Mouse (Mus musculus): Measurements from ENCODE around the gene Ncapd3. TPM values are rescaled to one million over a fixed set of nuclear protein-coding genes. Genes with fewer than 3 reads are reported as not detected.

Ncapd3 gene
- total RNA-seq, 4 experiments from 2014 or later = 9.1 to 10.6 (median 10.3) TPM

- no peak for DNase-seq (ENCODE audit: low spot score)
These were observed 93.0 kb downstream of the Ncapd3 start for GRCm38 (mm10) chr9:27122963-27123362.

- no peak for DNase-seq (ENCODE audit: low spot score)
These were observed 94.0 kb downstream of the Ncapd3 start for GRCm38 (mm10) chr9:27123947-27124346.

- DNase-seq (ENCODE audit: low spot score) = no peak
These were observed 95.5 kb downstream of the Ncapd3 start for GRCm38 (mm10) chr9:27125450-27125849.

GRCm38 (mm10) chr9:27126543-27126942 is 96.6 kb downstream of the Ncapd3 start:
- no peak for DNase-seq (ENCODE audit: low spot score)

GRCm38 (mm10) chr9:27128629-27129028 is 98.7 kb downstream of the Ncapd3 start:
- no peak for DNase-seq (ENCODE audit: low spot score)

- DNase-seq (ENCODE audit: low spot score) = no peak
These were observed 104.4 kb downstream of the Ncapd3 start for GRCm38 (mm10) chr9:27134410-27134809.

- no peak for DNase-seq (ENCODE audit: low spot score)
These were observed 105.4 kb downstream of the Ncapd3 start for GRCm38 (mm10) chr9:27135372-27135771.

- DNase-seq (ENCODE audit: low spot score) = no peak
These were observed 106.7 kb downstream of the Ncapd3 start for GRCm38 (mm10) chr9:27136651-27137050.

GRCm38 (mm10) chr9:27140432-27141065 is 110.6 kb downstream of the Ncapd3 start:
- no peak for DNase-seq (ENCODE audit: low spot score)

GRCm38 (mm10) chr9:27144271-27144840 is 114.4 kb downstream of the Ncapd3 start:
- DNase-seq (ENCODE audit: low spot score) = no peak

Other genes starting within 250 kb of the Ncapd3 start
- 1 to 10 TPM in 1 of 4 experiments, under 1 TPM in 3; 0.19 to 1.2 (median 0.36) TPM for gene Glb1l2, start 223.7 kb upstream of the Ncapd3 start, total RNA-seq (2022)
- not detected for gene Glb1l3, start 169.3 kb upstream of the Ncapd3 start, total RNA-seq (2022)
- not detected for gene Gm1110, start 107.1 kb upstream of the Ncapd3 start, total RNA-seq (2022)
- gene Acad8, start 30.6 kb upstream of the Ncapd3 start, total RNA-seq (2022) = 10 to 100 TPM; 55.4 to 70.1 (median 62.1) TPM
- gene Thyn1, start 30.5 kb upstream of the Ncapd3 start, total RNA-seq (2022) = 10 to 100 TPM; 24.8 to 30.0 (median 25.8) TPM
- gene Vps26b, start 110 bp upstream of the Ncapd3 start, total RNA-seq (2022) = 10 to 100 TPM; 28.6 to 31.8 (median 30.4) TPM
- gene Jam3, start 125.2 kb downstream of the Ncapd3 start, total RNA-seq (2022) = 10 to 100 TPM; 13.0 to 21.8 (median 14.9) TPM

Data from heart, adult 8-10 months (tissue).